Mouse (Mus musculus) lung, postnatal 14 days (tissue): ENCODE data around the gene Ebf1.

Source experiments
- DNase-seq: peaks from one replicate; pipeline ENCODE4 v3.0.0; 2021

The Ebf1 gene

DNA sequence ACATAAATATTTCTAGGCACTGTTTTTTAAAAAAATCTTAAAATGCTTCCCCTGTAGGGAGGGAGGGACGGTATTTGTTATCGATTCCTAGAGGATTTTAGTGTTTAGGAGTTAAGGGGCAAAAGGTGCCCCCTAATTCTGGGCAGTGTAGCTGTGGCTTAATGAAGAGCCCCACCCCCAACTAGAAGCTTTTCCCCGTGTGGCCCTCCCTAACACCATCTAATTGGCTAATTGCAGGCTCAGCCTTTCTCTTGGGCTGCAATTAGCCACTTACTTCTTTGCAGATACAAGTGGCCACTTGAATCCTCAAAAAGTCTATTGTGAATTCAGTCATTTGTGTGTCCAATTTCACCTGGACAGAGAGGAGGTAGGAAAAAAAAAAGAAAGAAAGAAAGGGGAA lies 175.7 kb downstream of the Ebf1 start:
- DNase-seq = no peak

GRCm38 (mm10) chr11:44794883-44795282 lies 177.8 kb downstream of the Ebf1 start:
- no peak for DNase-seq

DNA sequence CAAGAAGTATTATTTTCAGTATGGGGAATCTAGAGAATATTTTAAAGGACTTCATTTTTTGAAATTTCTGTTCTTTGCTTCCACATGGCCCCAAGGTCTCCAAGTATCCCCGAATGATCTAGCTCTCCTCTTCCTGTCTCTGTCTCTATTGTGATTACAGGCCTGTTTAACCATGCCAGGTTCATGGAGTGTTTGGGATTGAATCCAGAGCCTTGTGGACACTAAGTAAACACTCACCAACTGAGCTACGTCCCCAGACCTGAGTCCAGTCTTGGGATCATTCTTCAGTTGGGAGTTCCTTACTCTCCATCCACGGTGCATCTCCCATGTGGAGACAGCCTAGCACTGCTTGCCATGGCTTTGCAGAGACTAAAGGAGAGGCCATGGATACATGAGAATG lies 178.7 kb downstream of the Ebf1 start:
- DNase-seq = no peak

- no peak for DNase-seq
Measured at GRCm38 (mm10) chr11:44798270-44798669, 181.2 kb downstream of the Ebf1 start.

- DNase-seq = no peak
Measured at GRCm38 (mm10) chr11:44804046-44804445, 186.9 kb downstream of the Ebf1 start.

DNA sequence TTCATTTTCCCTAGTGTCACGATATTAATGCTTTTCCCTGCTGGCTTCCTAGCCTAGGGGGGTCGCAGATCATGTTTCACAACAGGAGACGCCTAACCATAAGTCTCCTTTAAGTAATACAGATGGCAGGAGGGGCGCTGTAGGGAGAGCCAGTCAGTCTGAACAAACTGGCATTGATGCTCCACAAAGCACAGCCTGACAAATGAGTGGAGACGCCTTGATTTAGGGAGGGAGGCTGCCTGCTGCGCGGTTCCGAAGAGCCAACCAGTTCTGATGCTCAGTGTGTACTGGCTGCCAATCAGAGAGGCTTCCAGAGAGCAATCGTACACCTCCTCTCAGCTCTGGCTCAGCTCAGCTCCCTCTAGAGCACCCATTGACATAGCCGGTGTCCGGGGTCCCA lies 189.5 kb downstream of the Ebf1 start:
- no peak for DNase-seq

- no peak for DNase-seq
Measured at GRCm38 (mm10) chr11:44808855-44809546, 191.9 kb downstream of the Ebf1 start.

DNA sequence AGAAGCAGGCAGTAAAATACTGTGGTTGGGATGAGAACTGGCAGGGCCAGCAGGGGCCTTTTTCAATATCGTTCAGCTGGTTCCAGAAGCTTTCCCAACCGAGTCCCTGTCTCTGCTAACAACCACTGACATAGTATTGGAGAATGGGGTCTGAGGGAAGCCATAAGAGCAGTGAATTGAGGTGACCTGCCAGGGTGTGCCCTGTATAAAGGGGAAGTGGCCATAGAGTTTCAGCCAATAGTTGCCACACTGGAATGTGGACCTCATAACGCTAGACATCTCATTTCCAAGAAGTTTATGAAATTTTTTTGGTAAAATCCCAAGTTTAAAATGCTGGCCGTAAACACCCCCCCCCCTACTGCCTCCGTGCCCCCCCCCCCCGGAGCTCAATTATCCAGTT lies 193.9 kb downstream of the Ebf1 start:
- no peak for DNase-seq

DNA sequence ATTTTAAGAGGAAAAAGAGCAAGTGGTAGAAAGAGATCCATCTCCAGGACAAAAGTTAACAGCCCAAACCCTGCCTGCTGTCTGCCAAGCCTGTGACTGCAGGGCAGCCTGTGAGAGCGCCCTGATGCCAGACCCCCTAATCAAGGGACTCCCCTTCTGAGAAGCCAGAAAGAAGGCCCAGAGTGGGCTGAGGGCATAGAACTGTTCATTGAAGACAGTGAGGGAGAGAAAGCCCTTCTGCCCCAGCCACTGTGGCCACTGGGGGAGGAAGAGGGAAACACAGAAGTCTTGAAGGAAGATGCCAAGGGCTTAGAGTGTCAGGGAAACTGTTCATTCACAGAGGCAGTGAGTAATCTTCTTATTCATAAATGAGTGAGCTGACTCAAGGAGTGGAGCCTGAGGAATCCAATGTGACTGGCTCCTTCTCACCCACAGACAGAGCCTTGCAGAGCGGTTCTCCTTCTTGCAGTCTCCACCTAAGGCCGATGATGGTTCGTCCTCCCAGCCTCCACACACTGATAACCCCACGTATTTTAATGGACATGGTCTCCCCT lies 195.2 kb downstream of the Ebf1 start:
- no peak for DNase-seq

DNA sequence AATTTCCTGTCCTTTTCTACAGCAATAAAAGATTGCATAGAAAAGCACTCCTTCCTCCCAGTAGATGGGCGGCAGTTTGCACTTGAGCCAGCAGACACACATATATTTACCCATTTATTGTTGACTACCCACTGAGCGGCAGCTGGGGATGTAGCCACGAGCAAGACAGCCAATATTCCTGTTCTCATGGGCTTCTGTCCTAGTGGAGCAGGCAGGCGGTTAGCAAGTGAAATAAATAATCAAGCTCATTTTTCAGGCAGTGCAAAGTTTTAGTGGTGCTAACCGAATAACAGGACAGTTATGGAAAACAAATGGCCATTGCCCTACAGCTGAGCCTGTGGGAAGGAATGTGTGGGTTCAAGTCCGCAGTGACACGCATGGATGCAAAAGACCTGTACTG lies 196.4 kb downstream of the Ebf1 start:
- no peak for DNase-seq

- no peak for DNase-seq
Measured at GRCm38 (mm10) chr11:44814847-44815246, 197.7 kb downstream of the Ebf1 start.

DNA sequence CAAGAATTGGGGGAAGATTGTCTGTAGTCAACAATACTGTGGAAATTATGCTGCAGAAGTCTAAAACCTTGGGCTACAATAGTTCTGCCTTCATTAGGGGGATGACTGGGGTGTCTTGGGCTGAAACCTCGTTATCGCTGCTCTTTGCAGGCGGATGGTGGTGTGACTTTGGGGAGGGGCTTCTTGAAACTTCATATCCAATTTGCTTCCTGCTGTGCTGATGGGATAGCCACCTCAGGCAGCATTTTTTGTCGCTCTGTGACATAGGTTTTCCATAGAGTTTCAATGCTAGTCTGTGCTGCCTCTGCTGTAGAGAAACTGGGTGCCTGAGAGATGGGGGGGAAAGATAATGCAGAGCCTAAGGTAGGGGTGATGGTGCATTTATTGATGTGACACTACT lies 198.9 kb downstream of the Ebf1 start:
- DNase-seq = no peak

- DNase-seq = no peak
Measured at GRCm38 (mm10) chr11:44822312-44822711, 205.2 kb downstream of the Ebf1 start.

GRCm38 (mm10) chr11:44832227-44832939 lies 215.3 kb downstream of the Ebf1 start:
- DNase-seq = no peak

DNA sequence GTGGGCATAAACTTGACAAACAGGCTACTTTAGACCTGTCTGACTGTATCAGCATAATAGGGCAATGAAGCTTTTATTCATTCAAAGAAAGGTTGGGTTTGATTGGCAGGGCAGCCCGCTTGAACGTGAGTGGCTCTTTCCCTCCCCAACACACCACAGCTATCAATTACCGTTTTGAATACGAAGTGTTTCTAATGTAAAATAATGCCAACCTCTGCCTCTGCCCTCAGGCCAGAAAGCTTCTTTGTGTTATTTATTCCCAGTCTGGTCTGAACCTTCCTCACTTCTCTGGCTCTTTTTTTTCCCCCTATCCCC lies 215.8 kb downstream of the Ebf1 start:
- no peak for DNase-seq

- no peak for DNase-seq
Measured at GRCm38 (mm10) chr11:44833351-44833996, 216.4 kb downstream of the Ebf1 start.

DNA sequence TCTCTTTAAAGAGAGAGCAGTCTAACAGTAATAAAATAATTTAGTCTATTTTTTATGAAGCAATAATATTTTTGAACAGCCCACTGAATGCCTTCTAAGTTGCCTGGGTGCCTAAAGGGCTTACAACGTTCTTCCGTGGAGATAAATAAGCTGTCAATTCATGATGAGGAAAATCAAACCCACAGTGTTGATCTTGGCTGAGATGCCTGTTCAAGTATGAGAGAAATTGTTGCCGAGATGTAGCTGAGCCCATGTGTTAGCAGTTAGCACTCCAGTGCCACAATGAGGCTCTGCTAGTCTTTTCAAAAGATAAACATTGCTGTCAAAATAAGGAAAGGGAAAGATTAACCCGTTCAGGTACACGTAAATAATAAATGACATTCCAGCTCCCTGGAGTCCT lies 218.0 kb downstream of the Ebf1 start:
- DNase-seq = no peak

- no peak for DNase-seq
Measured at GRCm38 (mm10) chr11:44837592-44837991, 220.5 kb downstream of the Ebf1 start.

DNA sequence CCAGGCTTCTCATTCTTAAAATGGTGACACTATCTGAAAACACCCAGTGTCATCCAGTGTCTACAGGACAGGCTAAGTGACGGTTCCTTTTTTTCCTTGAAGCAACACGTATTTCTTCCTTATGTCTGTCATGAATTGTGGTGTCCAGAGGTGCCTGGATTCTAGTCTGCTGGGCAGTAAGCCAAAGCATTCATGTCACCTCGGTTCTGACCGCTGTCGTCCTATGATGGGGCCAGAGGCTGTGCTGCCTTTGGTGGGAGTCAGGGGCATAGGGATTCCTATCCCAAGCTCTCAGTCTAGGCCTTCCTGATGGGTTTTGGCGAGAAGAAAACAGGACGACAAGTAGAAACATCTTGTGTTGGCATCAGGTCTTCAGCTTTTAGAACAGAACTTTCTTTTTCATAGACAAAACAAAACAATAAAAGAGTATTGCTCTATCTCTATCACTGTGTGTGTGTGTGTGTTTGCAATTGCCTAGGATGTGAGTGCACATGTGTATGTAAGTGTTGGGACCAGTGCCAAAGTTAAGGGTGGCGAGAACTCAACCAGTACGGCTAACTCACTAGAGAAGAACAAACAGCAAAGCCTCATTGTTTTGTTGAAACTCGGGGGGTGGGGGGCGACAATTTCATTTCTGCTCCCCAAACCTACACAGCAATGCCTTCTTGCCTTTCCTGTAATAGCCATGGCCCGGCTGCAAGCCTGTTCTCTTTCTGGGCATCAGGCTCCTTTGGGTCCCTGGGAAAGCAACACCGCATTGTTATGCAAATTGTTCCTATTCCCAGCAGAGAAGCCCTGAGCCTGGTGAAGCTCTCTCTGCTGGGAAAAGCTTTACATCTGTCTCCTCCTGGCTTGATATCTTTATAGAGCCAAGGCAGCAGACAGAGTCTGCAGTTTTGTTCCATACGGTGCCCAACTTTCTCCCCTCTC lies 224.3 kb downstream of the Ebf1 start:
- no peak for DNase-seq

- DNase-seq = no peak
Measured at GRCm38 (mm10) chr11:44851874-44852273, 234.8 kb downstream of the Ebf1 start.

DNA sequence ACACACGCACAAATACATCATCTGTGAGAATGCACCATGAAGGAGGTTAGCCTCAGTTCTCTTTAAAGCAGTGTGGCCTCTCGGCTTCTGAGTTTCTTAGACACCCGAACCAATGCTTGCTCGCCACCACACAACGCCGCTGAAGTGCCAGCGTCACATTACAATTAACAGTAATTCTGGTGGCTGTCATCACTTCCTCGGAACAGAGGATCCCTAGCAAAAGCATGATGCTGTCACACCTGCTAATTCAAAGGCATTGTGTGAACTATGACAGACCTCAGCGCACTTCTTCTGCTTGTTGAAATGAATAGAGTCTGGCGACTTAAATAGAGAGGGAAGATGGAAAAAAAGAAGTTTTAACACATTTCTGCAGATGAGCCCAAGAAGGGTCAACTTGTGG lies 235.8 kb downstream of the Ebf1 start:
- no peak for DNase-seq

DNA sequence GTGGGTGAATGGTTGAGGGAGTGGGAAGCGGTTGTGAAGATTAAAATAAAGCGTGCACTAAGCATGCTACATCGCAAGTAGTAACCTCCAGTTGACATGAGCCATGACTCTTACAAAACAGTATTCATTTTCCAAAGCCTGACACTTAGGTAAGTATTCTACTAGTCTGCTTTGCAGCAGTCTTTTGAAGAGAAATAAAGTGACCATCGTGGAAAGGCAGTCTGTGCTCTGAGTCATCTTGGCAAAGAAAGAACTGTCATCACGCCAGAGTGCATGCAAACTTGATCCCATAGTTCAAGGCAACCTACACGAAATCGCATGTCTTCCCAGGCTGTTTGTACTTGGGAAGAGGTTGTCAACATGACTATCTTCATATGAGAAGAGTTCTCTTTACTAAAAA lies 237.4 kb downstream of the Ebf1 start:
- DNase-seq = no peak

DNA sequence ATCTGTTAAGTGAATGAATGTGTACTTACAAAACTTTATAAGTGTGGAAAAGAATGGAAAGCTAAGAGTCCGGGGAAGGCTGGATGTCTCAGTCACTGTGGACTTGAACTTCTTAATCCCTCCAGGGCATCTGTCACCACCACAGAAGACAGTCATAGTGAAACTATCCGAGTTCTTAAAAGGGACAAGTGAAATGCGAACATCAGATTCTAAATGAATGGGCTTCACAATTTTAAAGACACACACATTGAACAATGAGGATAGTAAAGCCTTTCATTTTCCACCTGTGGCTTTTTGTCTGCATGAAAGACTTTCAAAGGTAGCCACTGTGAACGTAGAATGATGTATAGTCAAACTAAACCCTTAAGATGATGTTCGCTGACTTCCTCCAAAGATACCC lies 244.0 kb downstream of the Ebf1 start:
- no peak for DNase-seq
